Mouse (Mus musculus) erythroblast, embryonic 14.5 days (primary cell): ENCODE data around the gene Pafah1b3. TPM values are rescaled to one million over a fixed set of nuclear protein-coding genes. Genes with fewer than 3 reads are reported as not detected.

ENCODE experiments used
- H3K27me3 ChIP-seq: 2 replicates; pipeline ENCODE4 v1.6.1; 2012; ENCODE audit warnings: inconsistent platforms; ENCODE audit not compliant: control insufficient read depth
- H3K36me3 ChIP-seq: 2 replicates; pipeline ENCODE4 v1.6.1; 2012; ENCODE audit warnings: mild to moderate bottlenecking, inconsistent platforms; ENCODE audit not compliant: control insufficient read depth
- H3K4me1 ChIP-seq: 2 replicates; pipeline ENCODE4 v1.6.1; 2012; ENCODE audit warnings: inconsistent platforms; ENCODE audit not compliant: control insufficient read depth
- H3K4me3 ChIP-seq: replicated peaks from 2 replicates; pipeline ENCODE3; 2012; ENCODE audit warnings: moderate library complexity, mild to moderate bottlenecking, inconsistent platforms
- H3K9me3 ChIP-seq: 2 replicates; pipeline ENCODE4 v1.6.1; 2012; ENCODE audit warnings: low read length, inconsistent platforms, mixed read lengths; ENCODE audit not compliant: control insufficient read depth
- GATA1 ChIP-seq: IDR thresholded peaks from 2 replicates; pipeline ENCODE4 v1.6.1; 2012; ENCODE audit warnings: low read length, inconsistent platforms, mixed read lengths
- TAL1 ChIP-seq: IDR thresholded peaks from 3 replicates; pipeline ENCODE4 v1.6.1; 2012; ENCODE audit warnings: low read length, inconsistent platforms, mixed read lengths
- polyA plus RNA-seq: library from polyadenylated mRNA; stranded (reverse); fragments of >175 nt; gene quantifications from 2 replicates; pipeline ENCODE4 v1.2.3, GENCODE M21; 2012

Gene Pafah1b3
- polyA plus RNA-seq, 1 experiment = 1.2 TPM

DNA sequence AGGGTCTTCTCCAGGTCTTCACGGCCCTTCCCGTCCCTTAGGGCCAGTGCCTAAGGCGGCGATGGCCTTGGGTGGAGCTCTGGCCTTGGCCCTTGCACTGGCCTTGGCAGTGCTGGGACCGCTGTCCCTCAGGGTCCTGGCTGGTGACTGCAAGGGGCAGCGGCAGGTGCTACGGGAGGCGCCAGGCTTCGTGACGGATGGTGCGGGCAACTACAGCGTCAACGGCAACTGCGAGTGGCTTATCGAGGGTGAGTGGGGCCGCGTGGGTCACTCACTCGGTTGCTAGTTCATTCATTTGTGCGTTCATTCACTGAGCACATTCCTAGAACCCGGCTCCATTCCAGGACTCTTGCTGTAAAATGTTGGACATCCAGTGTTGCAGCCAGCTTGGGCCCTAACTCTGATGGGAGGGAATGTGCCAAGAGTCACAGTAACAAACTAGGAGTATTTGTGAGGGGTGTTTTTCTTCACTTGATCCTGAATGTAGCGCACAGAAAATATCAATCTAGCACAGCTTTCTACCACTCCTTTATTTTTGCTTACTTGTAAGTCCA lies 19.7 kb upstream of the Pafah1b3 start:
- peak overlapping the region; percentile 66 for H3K4me3 ChIP-seq
- H3K9me3 ChIP-seq = peaks cover 6% of the 10 kb centered on the region; the same call in 1 of the 2 replicates
- H3K27me3 ChIP-seq = peaks cover 52% of the 10 kb centered on the region
- H3K4me1 ChIP-seq = peaks cover 25% of the 10 kb centered on the region
- TF ChIP-seq GATA1 (no peak), TAL1 (no peak)
- H3K36me3 ChIP-seq = no peaks in the 10 kb centered on the region

DNA sequence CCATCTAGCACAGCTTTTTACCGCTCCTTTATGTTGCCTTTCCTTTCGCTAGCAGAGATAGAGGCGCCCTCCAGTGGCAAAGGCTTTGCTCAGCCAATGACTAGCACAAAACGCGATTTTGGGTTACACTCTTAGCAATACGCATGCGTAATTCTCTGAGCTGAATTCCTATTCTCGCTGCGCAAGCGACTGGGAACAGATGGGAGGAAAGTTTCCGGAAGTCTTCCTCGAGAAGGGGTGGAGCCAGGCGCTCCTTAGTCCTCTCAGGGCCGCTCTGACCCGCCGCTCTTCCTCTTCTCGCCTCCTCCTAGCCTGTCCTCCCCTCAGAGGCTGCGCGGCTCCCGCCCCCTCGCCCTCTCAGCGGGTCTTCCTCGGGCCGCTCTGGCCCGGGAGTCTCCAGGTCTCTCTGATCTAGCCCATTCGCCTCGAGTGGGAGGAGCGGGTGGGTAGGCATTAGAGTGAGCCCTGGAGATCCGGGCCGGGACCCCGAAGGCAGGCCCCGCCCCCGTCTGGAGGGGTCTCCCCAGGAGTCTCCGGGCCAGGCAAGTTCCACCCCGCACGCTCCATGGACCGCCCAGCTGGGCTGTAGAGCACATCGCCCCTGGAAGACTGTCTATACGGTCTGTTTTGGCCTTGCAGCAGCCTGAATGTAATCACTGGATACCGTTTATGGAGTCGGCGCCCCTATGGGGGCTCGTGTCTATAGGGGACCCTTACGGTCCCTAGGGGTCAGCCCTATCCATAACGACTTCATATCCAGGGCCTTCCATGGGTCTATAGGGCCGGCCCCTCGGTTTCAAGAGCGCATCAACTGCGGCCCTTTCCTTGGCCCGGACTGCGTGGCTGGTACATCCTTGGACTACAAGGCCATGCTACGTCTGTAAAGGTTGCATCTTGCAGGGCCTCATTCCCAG lies 19.0 kb upstream of the Pafah1b3 start, which contains the start of gene Megf8:
Gene Megf8, plus strand, starts transcription at position 633 of the 914 bp plus-strand sequence.
- Histone ChIP-seq H3K4me3 (peak within 1 kb of the TSS; percentile 66), H3K27me3 (peaks cover 59% of the 10 kb centered on the region), H3K36me3 (no peaks in the 10 kb centered on the region), H3K4me1 (peaks cover 25% of the 10 kb centered on the region), H3K9me3 (peaks cover 6% of the 10 kb centered on the region; the same call in 1 of the 2 replicates)
- TF ChIP-seq GATA1 = no peak
- no peak for TF ChIP-seq TAL1

DNA sequence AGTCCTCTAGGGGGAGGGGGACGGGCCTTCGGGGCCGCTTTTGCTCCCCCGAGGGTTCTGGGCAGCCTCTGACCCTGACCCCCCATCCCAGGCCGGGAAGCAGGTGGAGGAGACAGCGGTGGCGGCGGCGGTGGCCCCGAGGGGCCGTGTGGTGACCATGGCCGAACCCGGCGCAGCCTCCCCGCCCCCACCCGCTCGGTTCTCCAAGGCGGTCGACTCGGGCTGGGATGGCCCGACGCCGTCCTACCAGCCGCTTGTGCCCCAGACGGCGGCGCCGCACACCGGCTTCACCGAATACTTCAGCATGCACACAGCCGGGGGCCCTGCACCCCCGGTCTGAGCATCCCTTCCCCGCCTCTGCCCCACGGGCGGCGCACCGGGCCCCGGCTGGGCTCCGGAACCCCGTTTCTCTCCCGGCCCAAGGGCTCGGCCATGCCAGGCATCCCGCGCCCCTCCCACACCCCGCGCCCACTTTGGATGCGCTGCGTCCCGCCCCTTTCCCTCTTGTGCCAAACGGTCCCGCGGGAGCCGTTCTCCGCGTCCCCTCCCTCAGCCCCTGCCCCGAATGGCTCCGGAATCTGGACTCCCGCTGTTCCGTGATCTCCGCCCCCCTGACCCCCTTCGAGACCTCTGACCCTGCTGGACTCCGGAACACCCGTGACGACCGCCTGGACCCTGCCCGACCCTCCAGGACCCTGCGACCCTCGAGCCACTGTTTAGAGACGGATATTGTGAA lies 17.7 kb upstream of the Pafah1b3 start:
- Histone ChIP-seq H3K4me1 (peaks cover 25% of the 10 kb centered on the region), H3K4me3 (no peak overlapping the region), H3K36me3 (no peaks in the 10 kb centered on the region), H3K27me3 (peaks cover 69% of the 10 kb centered on the region), H3K9me3 (peaks cover 6% of the 10 kb centered on the region; the same call in 1 of the 2 replicates)
- no peak for TF ChIP-seq TAL1

DNA sequence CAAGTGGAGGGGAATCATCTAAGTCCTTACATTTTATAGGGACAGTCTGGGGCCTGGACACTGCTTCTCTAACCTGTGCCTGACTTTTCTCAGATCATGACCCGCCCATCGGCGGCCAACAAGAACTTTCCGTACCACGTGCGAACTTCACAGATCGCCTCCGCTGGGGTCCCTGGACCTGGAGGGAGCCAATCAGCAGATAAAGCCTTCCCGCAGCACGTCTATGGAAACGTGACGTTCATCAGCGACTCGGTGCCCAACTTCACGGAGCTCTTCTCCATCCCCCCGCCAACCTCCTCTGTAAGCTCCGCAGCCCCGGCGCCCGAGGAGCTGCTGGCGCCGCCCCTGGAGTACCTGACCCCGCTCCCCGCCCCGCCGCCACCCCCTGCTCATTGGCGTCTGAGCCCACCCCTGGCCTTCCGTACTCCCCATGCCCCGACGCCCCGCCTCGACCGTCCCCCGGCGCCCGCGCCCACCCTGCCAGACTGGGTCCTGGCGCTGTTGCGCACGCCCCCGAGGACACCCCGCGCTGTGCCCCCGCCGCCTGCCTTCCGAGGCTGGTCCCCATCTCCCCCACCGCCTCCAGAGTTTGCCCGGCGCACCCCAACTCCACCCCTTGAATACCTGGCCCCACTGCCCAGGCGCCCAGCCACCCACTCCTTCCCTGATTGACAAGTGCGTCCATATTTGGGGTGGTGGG lies 17.0 kb upstream of the Pafah1b3 start:
- peaks cover 6% of the 10 kb centered on the region; the same call in 1 of the 2 replicates for H3K9me3 ChIP-seq
- H3K4me3 ChIP-seq = no peak overlapping the region
- TF ChIP-seq GATA1 = no peak
- no peak for TF ChIP-seq TAL1
- no peaks in the 10 kb centered on the region for H3K36me3 ChIP-seq
- peaks cover 25% of the 10 kb centered on the region for H3K4me1 ChIP-seq
- H3K27me3 ChIP-seq = peaks cover 73% of the 10 kb centered on the region

DNA sequence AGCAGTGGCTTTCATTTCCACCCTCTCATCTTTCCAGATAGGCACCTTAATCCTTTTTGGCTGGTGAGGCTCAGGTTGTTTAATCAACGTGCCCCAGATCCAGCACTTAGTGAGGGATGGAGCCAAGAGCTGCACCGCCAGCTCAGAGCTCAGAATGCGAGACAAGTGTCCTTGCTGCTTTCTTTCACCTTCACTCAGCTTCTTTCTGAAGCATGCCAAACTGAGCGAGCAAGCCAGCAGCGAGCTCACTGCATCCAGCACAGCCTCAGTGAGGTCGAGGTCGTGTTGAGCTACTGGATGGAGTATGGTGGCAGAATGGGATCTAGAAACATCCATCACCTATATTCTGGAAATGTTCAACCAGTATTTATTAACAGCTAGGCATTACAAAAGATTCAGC lies 15.5 kb upstream of the Pafah1b3 start:
- no peaks in the 10 kb centered on the region for H3K36me3 ChIP-seq
- no peak for TF ChIP-seq GATA1
- TF ChIP-seq TAL1 = no peak
- H3K27me3 ChIP-seq = peaks cover 87% of the 10 kb centered on the region

DNA sequence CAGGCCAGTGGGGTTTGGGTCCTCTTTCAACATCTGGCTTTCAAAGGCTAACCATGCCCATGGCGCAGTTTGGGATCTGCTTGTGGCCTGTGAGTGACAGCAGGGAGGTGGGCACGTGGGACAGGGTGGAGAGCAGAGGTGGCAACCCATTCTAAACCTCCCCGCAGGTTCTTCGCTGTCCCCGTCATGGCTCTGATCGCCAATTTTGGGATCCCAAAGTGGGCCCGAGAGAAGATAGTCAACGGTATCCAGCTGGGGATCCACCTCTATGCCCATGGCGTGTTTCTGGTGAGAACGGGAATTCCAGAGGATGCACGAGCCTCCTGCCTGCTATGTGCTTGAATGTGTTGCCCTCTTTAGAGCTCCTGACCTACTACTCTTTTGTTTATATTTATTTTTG lies 13.4 kb upstream of the Pafah1b3 start:
- Histone ChIP-seq H3K27me3 (peaks cover 93% of the 10 kb centered on the region), H3K4me3 (no peak overlapping the region), H3K9me3 (peaks cover 6% of the 10 kb centered on the region; the same call in 1 of the 2 replicates), H3K4me1 (peaks cover 14% of the 10 kb centered on the region), H3K36me3 (no peaks in the 10 kb centered on the region)
- no peak for TF ChIP-seq TAL1
- no peak for TF ChIP-seq GATA1

More for the DNA sequence above, 15.5 kb upstream of the Pafah1b3 start:
- H3K9me3 ChIP-seq = peaks cover 6% of the 10 kb centered on the region; the same call in 1 of the 2 replicates
- no peak overlapping the region for H3K4me3 ChIP-seq
- H3K4me1 ChIP-seq = peaks cover 25% of the 10 kb centered on the region

DNA sequence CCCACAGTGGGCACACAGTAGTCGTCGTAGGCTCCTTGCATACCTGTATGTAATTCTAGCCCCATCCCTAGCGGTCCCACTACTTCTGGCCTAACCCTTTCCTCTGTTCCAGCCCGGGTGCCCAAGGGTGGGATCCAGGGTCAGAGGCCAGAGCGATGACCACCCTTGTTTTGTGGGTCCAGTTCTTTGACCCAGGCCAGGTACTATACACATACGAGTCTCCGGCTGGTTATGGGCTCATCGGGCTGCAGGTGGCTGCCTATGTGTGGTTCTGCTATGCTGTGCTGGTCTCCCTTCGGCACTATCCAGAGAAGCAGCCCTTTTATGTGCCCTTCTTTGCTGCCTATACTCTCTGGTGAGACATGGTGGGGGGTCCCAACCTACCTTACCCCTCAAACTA lies 11.6 kb upstream of the Pafah1b3 start:
- no peaks in the 10 kb centered on the region; the same call in 1 of the 2 replicates for H3K9me3 ChIP-seq
- peaks cover 7% of the 10 kb centered on the region for H3K4me1 ChIP-seq
- TF ChIP-seq TAL1 = no peak
- TF ChIP-seq GATA1 = no peak
- peaks cover 92% of the 10 kb centered on the region for H3K27me3 ChIP-seq
- no peaks in the 10 kb centered on the region for H3K36me3 ChIP-seq
- no peak overlapping the region for H3K4me3 ChIP-seq

DNA sequence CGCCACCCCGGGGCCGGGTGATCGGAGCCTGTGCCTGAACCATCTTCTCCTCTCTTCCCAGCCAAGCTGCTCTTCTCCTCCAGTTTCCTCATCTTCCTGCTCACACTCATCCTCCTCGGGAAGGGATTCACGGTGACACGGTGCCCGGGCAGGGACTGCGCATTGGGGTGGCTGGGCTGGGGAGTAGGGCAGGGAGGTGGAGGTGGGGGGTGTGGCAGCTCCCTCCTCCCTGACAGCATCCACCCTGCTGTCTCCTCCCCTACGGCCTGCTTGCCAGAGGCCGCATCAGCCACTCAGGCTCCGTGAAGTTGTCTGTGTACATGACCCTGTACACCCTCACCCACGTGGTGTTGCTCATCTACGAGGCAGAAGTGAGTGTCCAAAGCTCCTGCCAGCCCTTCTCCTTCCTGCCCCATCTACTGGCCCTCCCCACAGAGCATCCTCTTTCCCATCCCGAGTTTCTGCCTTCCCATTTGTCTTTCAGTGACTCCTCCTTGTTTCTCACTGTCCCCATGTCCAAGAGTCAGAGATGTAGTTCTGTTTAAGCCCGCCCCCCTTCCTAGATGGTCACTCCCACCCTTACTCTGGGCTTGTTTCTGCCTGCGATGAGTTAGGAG lies 11.0 kb upstream of the Pafah1b3 start:
- no peaks in the 10 kb centered on the region for H3K9me3 ChIP-seq
- no peak overlapping the region for H3K4me3 ChIP-seq
- H3K4me1 ChIP-seq = peaks cover 7% of the 10 kb centered on the region
- no peaks in the 10 kb centered on the region for H3K36me3 ChIP-seq
- TF ChIP-seq GATA1 (no peak), TAL1 (no peak)
- peaks cover 92% of the 10 kb centered on the region for H3K27me3 ChIP-seq
